Mouse (Mus musculus): ENCODE measurements around the gene Slc27a3.

The Slc27a3 gene

DNA sequence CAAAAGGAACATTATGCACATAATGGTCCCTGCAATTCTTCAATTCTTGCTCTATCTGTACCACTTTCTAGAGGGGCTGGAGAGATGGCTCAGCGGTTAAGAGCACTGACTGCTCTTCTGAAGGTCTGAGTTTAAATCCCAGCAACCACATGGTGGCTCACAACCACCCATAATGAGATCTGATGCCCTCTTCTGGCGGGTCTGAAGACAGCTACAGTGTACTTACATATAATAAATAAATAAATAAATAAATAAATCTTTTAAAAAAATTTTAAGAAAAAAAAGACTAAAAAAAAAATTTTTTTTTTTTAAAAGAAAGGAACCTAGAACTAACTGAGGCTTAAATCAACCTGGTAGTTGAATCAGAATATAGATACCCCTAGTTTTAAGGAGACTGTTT, 46.9 kb downstream of the Slc27a3 start:
- in situ Hi-C loops (cut with MboI, MseI), result loop anchor here (10.0 kb wide), 1 partner anchor 598 kb away; no protein-coding TSS in a partner anchor

DNA sequence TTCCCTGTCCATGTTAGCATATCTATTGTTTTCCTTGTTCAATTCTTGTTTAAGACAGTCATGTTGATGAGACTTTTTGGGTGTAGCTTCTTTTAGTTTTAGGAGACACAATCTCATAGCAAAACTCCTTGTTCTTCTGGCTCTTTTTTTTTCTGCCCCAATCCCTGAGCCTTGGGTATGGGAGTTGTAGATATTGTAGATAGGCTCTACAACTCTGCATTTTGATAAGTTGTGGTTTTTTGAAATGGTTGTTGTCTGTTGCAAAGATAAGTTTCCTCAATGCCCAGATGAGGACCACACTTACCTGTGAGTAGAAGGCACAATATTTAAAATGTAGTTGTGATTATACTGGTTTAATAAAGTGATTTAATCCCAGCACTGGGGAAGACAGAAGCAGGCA, 49.6 kb downstream of the Slc27a3 start:
- in situ Hi-C loops (cut with MboI, MseI), result loop anchor here (10.0 kb wide), 1 partner anchor 595 kb away; no protein-coding TSS in a partner anchor

DNA sequence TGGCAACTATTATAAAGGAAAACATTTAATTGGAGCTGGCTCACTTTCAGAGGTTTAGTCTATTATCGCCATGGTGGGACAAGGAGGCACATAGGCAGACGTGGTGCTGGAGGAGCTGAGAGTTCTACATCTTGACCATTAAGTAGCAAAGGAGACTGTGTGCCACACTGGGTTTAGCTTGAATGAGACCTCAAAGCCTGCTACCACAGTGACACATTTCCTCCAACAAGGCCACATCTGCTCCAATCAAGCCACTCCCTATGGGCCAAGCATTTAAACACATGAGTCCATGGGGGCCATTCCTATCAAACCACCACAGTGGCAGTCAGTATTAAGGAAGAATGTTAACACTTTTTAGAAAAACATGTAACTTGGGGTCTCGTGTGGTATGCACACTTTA, 51.5 kb downstream of the Slc27a3 start:
- in situ Hi-C loops (cut with MboI, MseI), result no loop called here

DNA sequence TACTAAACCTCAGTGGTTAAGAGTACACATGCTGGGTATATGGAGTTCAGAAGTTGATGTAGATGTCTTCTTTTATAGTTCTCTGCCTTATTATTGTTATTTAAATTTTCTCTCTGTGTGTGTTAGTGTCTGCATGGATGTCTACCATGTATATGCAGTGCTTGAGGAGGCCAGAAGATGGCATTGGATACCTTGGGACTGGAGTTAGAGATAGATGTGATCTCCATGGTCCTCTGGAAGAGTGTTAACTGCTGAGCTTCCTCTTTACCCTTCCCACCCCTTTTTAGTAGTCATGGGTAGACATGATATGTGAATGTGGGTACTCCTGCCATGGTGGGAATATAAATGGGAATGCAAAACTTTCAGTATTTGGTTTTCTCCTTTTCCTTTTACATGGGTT, 54.2 kb downstream of the Slc27a3 start:
- in situ Hi-C loops (cut with MboI, MseI), result no loop called here
